Mouse (Mus musculus) adrenal gland, adult 18-20 months (tissue): Measurements from ENCODE around the gene Tbkbp1. TPM values are rescaled to one million over a fixed set of nuclear protein-coding genes. Genes with fewer than 3 reads are reported as not detected.

Experiments
- DNase-seq, 2 experiments: peaks; one replicate each; pipeline ENCODE4 v3.0.0; 2021 to 2022; ENCODE audit warnings: low spot score in 2 of 2
- total RNA-seq, 2 experiments: library from RNA; stranded (reverse); gene quantifications; 1 replicate in 1 of 2; 2 replicates in 1 of 2; pipeline ENCODE4 v1.2.3; 2021

Tbkbp1 gene
- total RNA-seq, 2 experiments from 2014 or later = 11.7 to 16.2 TPM

DNA sequence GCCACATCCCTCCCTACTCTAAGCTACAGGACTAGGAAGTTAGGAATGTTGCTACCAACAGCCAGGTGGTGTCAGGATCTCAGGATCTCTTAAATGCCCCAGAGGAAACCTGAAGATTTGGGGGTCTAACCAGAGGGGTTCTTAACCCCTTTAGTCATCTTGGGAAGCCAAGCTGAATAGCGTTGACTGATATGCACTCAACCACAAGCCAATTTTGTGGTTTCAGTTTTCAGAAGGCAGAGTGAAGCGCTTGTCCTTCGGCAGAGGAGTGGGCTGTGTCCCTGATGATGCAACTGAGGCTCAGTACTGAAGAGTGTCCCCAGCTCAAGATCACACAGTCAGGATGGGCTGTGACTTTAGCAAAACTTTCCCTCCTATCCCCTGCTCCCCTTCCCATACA, 22.3 kb downstream of the Tbkbp1 start:
- DNase-seq = no peak

- no peak for DNase-seq
These were observed 23.6 kb downstream of the Tbkbp1 start for GRCm38 (mm10) chr11:97127470-97128223.

GRCm38 (mm10) chr11:97126645-97127468, 24.4 kb downstream of the Tbkbp1 start:
- DNase-seq = peak; percentile 46 to 53

DNA sequence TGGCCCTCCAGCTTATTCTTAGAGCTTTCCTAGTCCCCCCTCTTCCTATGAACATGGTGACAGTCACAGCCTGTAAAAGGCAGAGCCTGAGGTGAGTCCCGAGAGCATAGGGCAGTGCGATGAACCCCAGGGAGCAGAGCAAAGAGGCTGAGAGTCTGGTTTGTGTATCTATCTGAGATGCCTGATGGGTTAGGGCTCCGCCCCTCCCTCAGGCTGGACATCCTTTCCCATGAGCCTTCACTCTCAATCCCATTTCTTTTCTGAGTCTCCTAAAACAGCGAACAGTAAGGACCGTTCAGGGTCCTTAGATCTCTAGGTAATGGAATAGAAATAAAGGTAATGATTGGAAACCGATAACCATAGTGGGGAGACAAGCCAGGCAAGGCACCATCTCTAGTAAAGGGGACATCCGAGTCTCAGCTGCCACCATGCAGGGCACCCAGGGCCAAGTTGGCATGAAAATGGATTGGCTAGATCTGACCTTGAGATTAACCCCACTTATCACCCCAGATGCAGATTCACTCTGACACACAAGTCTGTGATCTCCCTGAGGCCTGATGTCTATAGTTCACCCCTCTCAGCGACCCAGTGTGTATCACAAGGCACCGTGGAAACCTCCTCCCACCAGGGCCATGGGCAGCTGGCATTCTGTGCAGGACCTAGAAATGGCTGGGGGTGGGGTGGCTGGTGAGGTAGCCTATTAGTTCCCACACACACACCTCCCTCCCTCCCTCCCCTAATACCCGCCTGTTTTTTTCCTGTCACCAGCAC, 26.8 kb downstream of the Tbkbp1 start:
- peak in 1 of 2 experiments; percentile 14 for DNase-seq

GRCm38 (mm10) chr11:97123282-97123890, 27.9 kb downstream of the Tbkbp1 start:
- DNase-seq = no peak

DNA sequence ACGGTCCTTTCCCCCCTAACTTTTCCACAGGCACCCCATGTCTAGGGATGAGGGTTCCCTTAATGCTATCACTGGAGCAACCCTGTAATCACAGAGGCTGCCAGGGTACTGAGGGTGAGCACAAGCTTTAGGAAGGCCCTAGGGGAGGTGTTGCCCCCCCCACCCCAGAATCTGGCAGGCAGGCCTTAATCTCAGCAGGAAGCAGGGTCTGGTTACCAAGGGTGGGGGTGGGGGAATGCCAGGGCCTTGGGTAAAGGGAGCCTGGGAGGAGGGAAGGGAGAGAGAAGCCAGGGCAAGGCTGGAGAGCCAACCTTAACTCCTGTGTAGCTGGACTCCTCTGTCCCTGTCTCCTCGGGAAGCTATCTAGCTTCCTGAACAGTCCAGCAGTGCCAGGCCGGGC, 30.7 kb downstream of the Tbkbp1 start:
- DNase-seq = no peak

GRCm38 (mm10) chr11:97120221-97120620, 31.1 kb downstream of the Tbkbp1 start:
- DNase-seq = peak in 1 of 2 experiments; percentile 15

GRCm38 (mm10) chr11:97115797-97116196, 35.5 kb downstream of the Tbkbp1 start:
- no peak for DNase-seq

DNA sequence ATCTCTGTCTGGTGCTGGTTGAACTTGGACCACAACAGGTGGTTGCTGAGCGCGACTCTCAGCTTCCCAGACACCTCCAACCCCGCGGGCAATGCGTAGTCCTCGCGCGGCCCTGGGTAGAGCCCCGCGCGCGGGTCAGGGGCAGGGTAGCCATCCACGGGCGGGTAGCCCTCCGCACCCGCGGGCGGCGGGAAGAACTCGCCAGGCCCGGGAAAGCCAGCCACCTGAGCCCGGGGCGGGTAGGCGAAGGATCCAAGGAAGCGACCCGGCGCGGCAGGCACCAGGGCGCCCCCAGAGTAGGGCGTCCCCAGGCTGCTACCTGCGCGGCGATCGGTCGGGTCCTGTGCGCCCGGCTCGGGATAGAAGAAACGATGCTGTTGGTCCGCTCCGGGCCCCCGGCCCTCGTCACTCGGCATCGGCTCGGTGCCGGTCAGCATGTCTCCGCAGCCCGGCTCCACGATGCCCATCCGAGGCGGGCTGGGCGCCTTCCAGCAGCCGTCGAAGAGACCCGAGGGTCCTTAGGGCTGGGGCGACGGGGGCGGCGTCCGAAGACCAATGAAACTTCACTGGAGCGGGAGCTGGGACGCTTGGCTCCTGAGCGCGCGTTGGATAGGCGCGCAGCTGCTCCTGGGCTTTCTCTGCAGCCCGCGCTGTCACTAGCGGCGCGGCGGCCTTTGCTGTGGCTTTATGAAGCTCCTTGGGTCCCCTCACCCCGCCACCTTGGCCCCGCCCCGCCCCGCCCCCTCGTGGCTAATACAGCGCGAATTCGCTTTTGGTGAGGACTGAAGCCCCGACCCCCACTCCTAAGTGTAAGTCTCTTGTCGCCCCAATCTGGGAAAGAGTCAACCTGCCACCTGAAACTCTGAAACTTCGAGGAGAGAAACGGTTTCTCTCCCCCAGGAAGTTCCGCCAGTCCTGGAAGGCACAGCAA, 36.4 kb downstream of the Tbkbp1 start, which contains the start of gene Tbx21:
Gene Tbx21 (minus strand): TSS at position 661 of the 931 bp plus-strand sequence.
- no peak for DNase-seq

- no peak for DNase-seq
These were observed 38.7 kb downstream of the Tbkbp1 start for GRCm38 (mm10) chr11:97112519-97113125.

DNA sequence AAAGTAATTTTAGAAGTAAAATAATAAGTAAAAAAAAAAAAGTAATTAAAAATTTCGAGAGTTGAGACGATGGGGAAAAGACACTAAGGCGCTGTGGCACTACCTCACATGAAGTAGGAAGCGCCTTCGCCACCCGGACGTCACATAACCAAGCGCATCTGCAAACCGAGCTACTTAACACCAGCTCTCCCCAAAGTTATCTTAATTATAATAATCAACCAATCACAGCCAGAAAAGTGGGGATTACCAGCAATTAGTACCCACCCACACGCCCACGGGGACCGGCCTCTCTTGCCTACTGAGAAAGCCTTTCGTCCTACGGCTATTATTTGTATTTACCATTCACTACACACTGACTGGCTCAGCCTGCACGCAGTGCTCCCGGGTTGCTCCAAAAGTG, 42.3 kb downstream of the Tbkbp1 start:
- no peak for DNase-seq

DNA sequence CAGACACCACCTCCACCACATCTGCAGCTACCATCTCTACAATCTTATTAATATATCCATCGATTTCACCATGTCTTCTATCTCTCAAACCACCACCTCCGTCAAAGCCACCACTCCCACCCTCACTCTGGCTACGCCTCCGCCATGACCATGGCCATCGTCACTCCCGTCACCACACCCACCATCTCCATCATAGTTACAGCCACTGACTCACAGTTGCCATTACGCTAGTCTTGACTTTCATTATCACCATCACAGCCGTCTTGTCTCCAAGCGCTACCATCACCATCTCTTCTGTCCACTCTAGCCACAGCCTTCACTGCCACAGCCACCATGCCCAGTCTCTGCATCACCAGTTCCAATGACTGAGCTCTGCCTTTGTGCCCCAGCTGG, 47.2 kb downstream of the Tbkbp1 start:
- DNase-seq = no peak

- no peak for DNase-seq
These were observed 47.9 kb downstream of the Tbkbp1 start for GRCm38 (mm10) chr11:97103163-97104090.

GRCm38 (mm10) chr11:97101722-97102121, 49.6 kb downstream of the Tbkbp1 start:
- DNase-seq = peak; percentile 69 to 79

- DNase-seq = no peak
These were observed 52.5 kb downstream of the Tbkbp1 start for GRCm38 (mm10) chr11:97098791-97099190.

GRCm38 (mm10) chr11:97094600-97094999, 56.7 kb downstream of the Tbkbp1 start:
- DNase-seq = no peak

GRCm38 (mm10) chr11:97086365-97086764, 64.9 kb downstream of the Tbkbp1 start:
- DNase-seq = no peak
